Mouse (Mus musculus) heart, adult 11 months (tissue): Measurements from ENCODE around the gene Pde4d.
A peak's percentile ranks its signal among the peaks of the same experiment; 100 is the strongest.

Experiments
- DNase-seq: peaks from one replicate; pipeline ENCODE4 v3.0.0; 2022

Pde4d gene

DNA sequence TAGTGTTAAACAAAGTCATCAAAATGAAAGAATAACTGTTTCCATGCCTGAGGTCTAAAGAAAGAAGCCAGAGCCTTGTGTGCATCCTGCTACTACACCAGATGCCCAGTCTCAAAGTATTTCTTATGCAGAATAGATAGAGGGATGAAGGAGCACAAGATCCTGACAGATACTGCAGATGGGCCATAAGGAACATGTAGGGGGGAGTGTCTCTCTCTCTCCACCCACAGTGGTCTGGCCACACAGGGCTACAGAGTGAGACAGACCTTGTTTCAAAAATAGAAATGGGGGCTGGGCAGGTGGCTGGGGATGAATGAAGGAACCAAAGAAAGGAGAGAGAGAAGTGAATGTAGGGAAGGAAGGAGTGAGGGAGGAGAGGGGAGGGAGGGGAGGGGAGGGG is 1188.5 kb downstream of the Pde4d start:
- DNase-seq = no peak

DNA sequence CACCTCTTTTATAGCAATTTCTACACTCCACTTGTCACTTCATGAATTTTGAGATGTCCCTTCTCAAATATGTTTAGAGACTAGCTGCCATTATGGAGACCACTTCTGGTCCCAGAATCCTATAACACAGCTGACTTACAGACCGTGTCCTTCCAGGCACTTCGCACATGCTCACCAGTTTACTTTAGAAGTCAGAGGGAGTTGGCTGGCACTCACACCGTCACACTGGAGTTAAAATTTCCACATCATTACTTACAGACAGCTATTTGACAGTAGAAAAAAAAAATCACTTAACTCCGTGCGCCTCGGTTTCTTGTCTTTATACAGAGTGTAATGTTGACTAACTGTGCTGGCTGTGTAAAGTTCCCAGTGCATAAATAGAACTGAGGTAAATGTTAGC is 1189.5 kb downstream of the Pde4d start:
- no peak for DNase-seq

- DNase-seq = no peak
Observed at GRCm38 (mm10) chr13:109641562-109641961, 1191.8 kb downstream of the Pde4d start.

DNA sequence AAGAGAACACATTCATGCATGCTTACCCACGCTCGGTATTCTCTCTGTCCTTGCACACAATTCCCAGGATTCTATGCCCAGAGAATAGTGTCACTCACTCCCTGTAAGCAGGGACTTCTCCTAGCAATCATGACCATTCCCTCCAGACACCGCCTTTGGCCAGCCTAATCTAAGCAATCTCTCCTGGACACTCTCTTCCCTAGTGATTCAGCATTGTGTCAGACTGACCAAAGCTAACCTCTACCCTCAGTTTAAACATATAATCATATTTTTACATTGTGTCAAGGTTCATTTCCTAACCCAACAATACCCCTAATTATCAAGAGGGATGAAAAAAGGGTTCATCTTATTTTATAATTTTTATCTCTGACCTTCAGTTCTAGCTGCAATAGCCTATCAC is 1193.7 kb downstream of the Pde4d start:
- no peak for DNase-seq

- DNase-seq = no peak
Observed at GRCm38 (mm10) chr13:109644086-109644485, 1194.3 kb downstream of the Pde4d start.

DNA sequence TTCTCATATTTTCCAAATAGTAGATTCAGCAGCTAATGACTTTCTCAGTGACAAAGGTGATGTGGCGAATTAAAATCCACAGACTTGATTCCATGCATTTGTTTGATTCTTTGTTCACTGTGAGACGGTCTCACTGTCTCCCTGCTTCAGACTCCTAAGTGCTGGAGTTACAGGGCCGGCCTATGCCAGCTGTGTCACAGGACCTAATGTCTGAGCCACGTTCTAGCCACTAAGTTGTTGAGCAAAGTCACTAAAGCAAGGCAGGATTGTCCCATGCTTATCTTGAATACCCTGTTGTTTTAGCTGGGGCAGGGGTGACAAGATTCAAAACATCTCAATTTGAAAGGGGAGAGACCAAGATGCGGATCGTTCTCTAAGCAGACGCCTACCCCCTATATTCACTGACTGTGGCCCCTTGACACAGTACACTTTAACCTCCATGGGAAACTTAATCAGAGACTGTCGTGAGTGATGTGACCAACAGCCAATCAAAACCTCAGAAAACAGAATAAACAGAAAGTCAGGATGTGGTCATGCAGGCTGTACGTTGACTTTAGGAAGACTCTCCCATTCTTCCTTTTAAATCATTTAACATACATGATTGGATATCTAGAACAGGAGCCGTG is 1195.6 kb downstream of the Pde4d start:
- DNase-seq = no peak

- DNase-seq = no peak
Observed at GRCm38 (mm10) chr13:109645910-109646284, 1196.1 kb downstream of the Pde4d start.

DNA sequence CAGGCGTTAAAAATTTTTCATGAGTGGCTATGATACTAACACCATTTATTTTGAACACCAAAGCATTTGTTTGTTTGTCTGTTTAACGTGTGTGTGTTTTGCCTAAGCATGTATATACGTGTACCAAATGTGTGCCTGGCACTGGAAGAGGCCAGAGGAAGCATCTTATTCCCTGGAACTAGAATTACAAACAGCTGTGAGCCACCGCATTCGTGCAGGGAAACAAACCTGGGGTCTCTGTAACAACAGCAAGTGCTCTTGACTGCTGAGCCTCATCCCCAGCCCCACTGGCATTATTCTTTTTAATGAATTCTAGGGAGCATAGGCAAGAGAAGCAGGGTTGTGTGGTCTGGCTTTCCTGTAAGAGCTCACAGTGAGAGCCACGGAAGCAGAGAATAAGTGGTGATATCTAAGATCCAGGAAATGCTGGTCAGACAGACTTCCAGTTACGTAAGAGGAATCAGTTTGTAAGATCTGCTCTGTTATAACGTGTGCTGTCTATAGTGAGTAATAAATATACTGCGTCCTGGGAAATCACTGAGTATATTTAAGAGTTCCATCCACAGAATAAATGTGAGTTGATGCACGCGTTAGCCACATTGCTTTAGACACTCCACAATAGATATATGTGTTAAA is 1197.0 kb downstream of the Pde4d start:
- no peak for DNase-seq

GRCm38 (mm10) chr13:109647479-109648199 is 1197.9 kb downstream of the Pde4d start:
- DNase-seq = no peak

GRCm38 (mm10) chr13:109648311-109648710 is 1198.6 kb downstream of the Pde4d start:
- no peak for DNase-seq

GRCm38 (mm10) chr13:109651790-109652605 is 1202.2 kb downstream of the Pde4d start:
- peak; percentile 53 for DNase-seq

GRCm38 (mm10) chr13:109652631-109653030 is 1202.9 kb downstream of the Pde4d start:
- peak; percentile 83 for DNase-seq

GRCm38 (mm10) chr13:109655390-109655789 is 1205.6 kb downstream of the Pde4d start:
- DNase-seq = no peak

- peak; percentile 83 for DNase-seq
Observed at GRCm38 (mm10) chr13:109659103-109659502, 1209.4 kb downstream of the Pde4d start.

- no peak for DNase-seq
Observed at GRCm38 (mm10) chr13:109661345-109661744, 1211.6 kb downstream of the Pde4d start.

DNA sequence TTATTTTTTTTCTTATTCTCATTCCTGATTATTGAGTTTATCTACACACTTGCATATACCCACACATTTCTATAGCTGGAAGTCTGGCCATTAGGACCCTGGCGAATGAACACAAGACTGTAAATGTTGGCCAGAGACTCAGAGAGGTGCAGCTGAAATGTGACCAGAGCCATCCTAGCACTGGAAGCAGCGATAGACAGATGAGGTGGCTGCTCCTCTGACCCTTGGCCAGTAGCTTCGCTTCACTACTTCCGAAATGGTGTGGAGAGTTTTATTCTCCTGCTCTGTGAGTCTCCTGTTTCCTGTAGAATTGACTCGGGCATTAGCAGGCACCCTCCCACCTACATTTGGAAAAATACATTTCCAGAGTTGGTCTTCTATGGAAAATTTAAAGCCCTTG is 1212.4 kb downstream of the Pde4d start:
- DNase-seq = peak; percentile 80

GRCm38 (mm10) chr13:109662731-109663130 is 1213.0 kb downstream of the Pde4d start:
- no peak for DNase-seq

DNA sequence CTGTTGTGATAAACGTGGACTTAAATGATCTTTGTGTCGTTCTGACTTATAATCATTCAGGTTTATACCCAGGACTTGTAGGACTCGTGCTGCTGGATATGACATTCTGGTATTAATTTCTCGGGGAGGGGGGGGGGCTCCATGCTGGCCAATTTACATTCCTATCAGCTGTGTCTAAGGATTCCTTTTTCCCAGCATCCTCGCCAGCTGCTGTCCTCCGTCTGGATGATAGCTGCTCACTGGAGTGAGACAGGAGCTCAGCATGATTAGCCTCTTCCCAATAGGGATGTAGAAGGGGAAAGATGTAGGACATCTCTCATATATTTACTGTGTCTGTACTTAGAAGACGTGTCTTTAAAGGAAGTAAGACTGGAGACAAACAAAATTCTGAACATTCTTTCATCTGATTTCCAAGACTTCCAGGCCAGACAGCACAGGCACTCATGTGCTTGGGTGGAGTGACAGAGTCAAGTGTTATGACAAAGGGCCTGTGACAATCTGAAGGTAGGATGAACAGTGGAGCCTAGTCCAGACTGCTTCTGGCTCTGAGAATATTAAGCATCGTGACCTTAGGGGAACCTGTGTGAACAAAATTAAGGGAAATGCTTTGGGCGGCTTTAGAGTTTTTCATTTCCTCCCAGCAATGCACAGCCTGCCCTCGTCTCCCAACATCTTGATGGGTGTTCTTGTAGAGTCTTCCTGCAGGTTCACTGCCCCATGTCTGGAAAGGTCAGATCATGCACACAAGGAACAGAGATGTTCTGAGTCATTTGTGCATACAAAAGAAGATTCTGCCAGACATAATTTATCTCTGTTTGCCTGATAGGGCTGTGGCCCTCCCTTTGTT is 1215.4 kb downstream of the Pde4d start:
- DNase-seq = no peak

GRCm38 (mm10) chr13:109665803-109666403 is 1216.2 kb downstream of the Pde4d start:
- DNase-seq = no peak

DNA sequence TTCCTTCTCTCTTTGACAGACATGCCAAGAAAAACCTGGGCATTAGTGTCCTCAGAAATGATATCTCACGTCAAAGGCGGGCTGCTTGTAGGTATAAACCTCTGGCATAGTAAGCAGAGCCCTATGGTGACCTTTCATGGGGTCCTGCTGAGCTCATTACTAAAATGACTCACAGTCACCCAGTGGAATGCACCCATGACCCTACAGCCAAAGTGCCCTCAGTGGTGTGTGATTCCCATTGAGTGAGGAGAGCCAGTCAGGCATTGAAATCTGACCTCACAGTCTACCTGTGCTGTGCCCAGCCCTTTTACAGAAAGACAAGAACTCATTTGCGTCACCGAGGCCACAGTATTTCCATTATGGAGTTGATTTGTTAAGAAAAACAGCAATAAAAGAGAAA is 1220.2 kb downstream of the Pde4d start:
- no peak for DNase-seq

GRCm38 (mm10) chr13:109671589-109672347 is 1222.0 kb downstream of the Pde4d start:
- DNase-seq = no peak
